ENCODE assay signal across 8 mouse cellular contexts in the genomic region with DNA sequence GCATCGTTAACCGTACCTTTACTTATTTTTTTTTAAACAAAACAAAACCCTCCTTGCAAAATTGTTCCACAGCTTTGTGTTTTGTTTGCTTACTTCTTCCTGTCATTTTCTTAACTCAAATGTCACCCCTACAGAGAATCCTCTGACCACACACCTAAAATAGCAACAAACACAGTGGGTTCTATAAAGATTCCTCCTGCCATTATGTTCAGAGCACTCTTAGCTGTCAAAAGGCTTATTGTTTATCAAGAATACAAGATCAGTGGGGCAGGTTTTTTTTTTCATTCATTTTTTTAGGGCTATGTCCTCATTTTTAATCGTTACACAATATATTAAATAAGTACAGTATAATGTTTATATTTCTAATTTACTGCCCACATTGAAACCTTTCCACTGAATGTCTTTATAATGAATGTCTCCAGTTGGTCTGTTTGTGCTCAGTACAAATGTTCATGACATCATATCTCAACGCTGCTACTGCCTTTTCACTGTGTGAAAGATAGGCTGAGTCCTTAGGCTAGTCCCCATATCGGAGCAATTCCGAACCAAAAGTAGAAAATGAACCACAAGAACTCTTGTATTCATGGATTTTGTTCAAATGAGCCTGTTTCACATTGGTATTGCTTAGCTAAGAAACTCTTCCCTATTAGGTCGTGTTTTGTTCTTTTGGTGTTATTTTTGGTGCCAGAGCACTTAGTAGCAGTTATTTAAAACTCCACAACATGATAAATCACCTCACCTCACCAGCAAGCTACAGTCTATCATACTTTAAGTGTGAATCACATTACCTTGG. TPM values are rescaled to one million over a fixed set of nuclear protein-coding genes. Genes with fewer than 3 reads are reported as not detected.
DNase-seq lines count a peak whose midpoint lies in the region; ATAC-seq lines count a peak whose summit lies in the region.

No protein-coding gene starts in this region.

- H3K27me3 ChIP-seq in heart, embryonic 16.5 days (ENCODE audit: control insufficient read depth, insufficient read depth, low read length): no peaks in the 10 kb centered on the region
- H3K27me3 ChIP-seq in hindbrain, embryonic 10.5 days (ENCODE audit: insufficient read depth, poor library complexity, severe bottlenecking): no peaks in the 10 kb centered on the region
- H3K27me3 ChIP-seq in midbrain, embryonic 15.5 days (replicated peaks): no peaks in the 10 kb centered on the region

- no peaks in the 10 kb centered on the region for H3K9me3 ChIP-seq in heart, embryonic 16.5 days (replicated peaks; ENCODE audit: control insufficient read depth, low read length)
- no peaks in the 10 kb centered on the region for H3K9me3 ChIP-seq in hindbrain, embryonic 10.5 days
- no peaks in the 10 kb centered on the region for H3K9me3 ChIP-seq in midbrain, embryonic 15.5 days

- peaks cover 18% of the 10 kb centered on the region for H3K4me1 ChIP-seq in heart, embryonic 16.5 days (ENCODE audit: control insufficient read depth, insufficient read depth, low read length)
- peaks cover 26% of the 10 kb centered on the region for H3K4me1 ChIP-seq in hindbrain, embryonic 10.5 days (replicated peaks)
- peaks cover 26% of the 10 kb centered on the region for H3K4me1 ChIP-seq in midbrain, embryonic 15.5 days

- 25% methylated on average over 7 of the region's 7 CpGs for WGBS in heart, embryonic 16.5 days
- WGBS in hindbrain, embryonic 10.5 days: 62% methylated on average over 7 of the region's 7 CpGs
- 48% methylated on average over 7 of the region's 7 CpGs for WGBS in midbrain, embryonic 15.5 days

- H3K36me3 ChIP-seq in heart, embryonic 16.5 days (ENCODE audit: control insufficient read depth, insufficient read depth): no peaks in the 10 kb centered on the region
- H3K36me3 ChIP-seq in hindbrain, embryonic 10.5 days: no peaks in the 10 kb centered on the region
- no peaks in the 10 kb centered on the region for H3K36me3 ChIP-seq in midbrain, embryonic 15.5 days (replicated peaks)

- intact Hi-C loops in heart, postnatal 25 days (cut with DNase I): loop anchor here (2.0 to 10.0 kb wide), 4 partner anchors 49 to 671 kb away; a partner anchor contains a TSS
- intact Hi-C loops in left cerebral cortex, postnatal 25 days (cut with DNase I): loop anchor here (1.0 to 5.0 kb wide), 3 partner anchors 33 to 224 kb away; a partner anchor contains a TSS

- no peak for ATAC-seq in heart, embryonic 16.5 days (replicated peaks; ENCODE audit: extremely low read depth, insufficient read depth, low FRiP score)
- no peak for ATAC-seq in midbrain, embryonic 15.5 days (replicated peaks)

- H3K9ac ChIP-seq in heart, embryonic 16.5 days (ENCODE audit: low read length): peak overlapping the region; percentile 100
- H3K9ac ChIP-seq in midbrain, embryonic 15.5 days: peak overlapping the region; percentile 97

- H3K4me2 ChIP-seq in heart, embryonic 16.5 days (ENCODE audit: low read depth, low read length): peak overlapping the region; percentile 73
- H3K4me2 ChIP-seq in midbrain, embryonic 15.5 days: peak overlapping the region; percentile 68

- H3K27ac ChIP-seq in heart, embryonic 16.5 days (ENCODE audit: low read length): peak overlapping the region; percentile 100
- peak overlapping the region; percentile 98 for H3K27ac ChIP-seq in hindbrain, embryonic 10.5 days
- H3K27ac ChIP-seq in midbrain, embryonic 15.5 days: peak overlapping the region; percentile 100

- H3K4me3 ChIP-seq in heart, embryonic 16.5 days (ENCODE audit: low read length): peak overlapping the region; percentile 97
- peak overlapping the region; percentile 97 for H3K4me3 ChIP-seq in hindbrain, embryonic 10.5 days
- H3K4me3 ChIP-seq in midbrain, embryonic 15.5 days: peak overlapping the region; percentile 94

- DNase-seq in heart, postnatal 25 days (ENCODE audit: low spot score): no peak
- DNase-seq in MEL-GATA-1-ER (ENCODE audit: extremely low read depth, low read depth): peak; percentile 50
- DNase-seq in hindbrain, embryonic 10.5 days (ENCODE audit: low spot score): no peak
- no peak for DNase-seq in layer of hippocampus, adult 9-11 months
- no peak for DNase-seq in left cerebral cortex, postnatal 25 days (ENCODE audit: low spot score in 2 of 2)
- no peak for DNase-seq in right cerebral cortex, adult 18-20 months

RNA-seq across cellular contexts. Expression of a gene that starts 1.2 kb away (rescaled TPM):
- 12.7 and 12.9 TPM in 2 replicates for polyA plus RNA-seq in heart, embryonic 16.5 days (2015; fragmentation: Nextera tagmentation; extraction: Ambion mirVana)
- 100 to 1,000 TPM; 147 to 177 TPM for total RNA-seq in heart, postnatal 25 days (2021)
- 6.2 and 7.2 TPM in 2 replicates for polyA plus RNA-seq in hindbrain, embryonic 10.5 days (2016; fragmentation: Nextera tagmentation; extraction: Ambion mirVana)
- polyA plus RNA-seq in midbrain, embryonic 15.5 days (2015; fragmentation: Nextera tagmentation; extraction: Ambion mirVana): 8.3 and 8.6 TPM in 2 replicates
- 100 to 1,000 TPM in 1 of 2 experiments, 10 to 100 TPM in 1; 98.2 to 112 TPM for total RNA-seq in left cerebral cortex, postnatal 25 days (2021)
